Mouse (Mus musculus): ENCODE results near the gene Bcat1.

Gene Bcat1

GRCm38 (mm10) chr6:145075548-145076224, at the start of gene Bcat1:
Gene Bcat1 (minus strand): TSS chr6:145076184.
- TF ChIP-seq CTCF (conservative IDR thresholded peaks at IDR 0.05; ENCODE audit: low read length), result no peak
- Histone ChIP-seq H3K9me3 (ENCODE audit: low read length) (peaks cover 11% of the 10 kb centered on the region), H3K4me3 (replicated peaks; ENCODE audit: low read length) (peak within 1 kb of the TSS; percentile 93), H3K36me3 (ENCODE audit: insufficient read depth, low read length) (peaks cover 20% of the 10 kb centered on the region), H3K27me3 (ENCODE audit: insufficient read depth, low read length) (peaks cover 3% of the 10 kb centered on the region; the same call in 1 of the 2 replicates), H3K4me1 (replicated peaks; ENCODE audit: low read depth, low read length) (peaks cover 54% of the 10 kb centered on the region)

DNA sequence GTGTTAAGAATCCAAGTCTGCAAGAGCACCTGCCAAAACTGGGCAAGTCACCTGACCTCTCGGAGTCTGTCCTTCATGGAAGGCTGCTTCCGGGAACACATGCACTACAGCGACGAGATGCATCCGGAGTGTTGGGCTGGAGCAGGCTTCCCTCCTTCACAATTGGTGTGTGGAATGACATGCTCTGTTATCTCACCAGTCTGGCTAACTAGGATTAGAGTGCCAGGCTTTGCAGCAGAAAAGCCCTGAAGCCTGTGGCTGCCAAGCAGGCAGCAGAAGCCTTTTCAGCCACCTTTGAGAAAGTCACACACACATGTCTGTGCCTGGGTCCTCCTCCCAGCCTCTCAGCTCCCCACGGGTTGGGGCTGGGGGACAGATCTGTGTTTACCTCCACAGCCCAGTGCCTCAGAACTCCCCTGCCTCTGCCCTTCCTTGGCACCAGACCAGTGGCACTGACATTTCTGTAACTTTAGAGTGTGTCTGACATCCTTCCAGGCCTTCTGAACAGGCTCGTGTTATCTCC, 49.7 kb upstream of the Bcat1 start:
- peaks cover 16% of the 10 kb centered on the region for H3K9me3 ChIP-seq (ENCODE audit: low read length)
- no peak overlapping the region for H3K4me3 ChIP-seq (replicated peaks; ENCODE audit: low read length)
- H3K4me1 ChIP-seq (replicated peaks; ENCODE audit: low read depth, low read length), result peaks cover 24% of the 10 kb centered on the region
- H3K27me3 ChIP-seq (ENCODE audit: insufficient read depth, low read length), result no peaks in the 10 kb centered on the region
- H3K36me3 ChIP-seq (ENCODE audit: insufficient read depth, low read length), result no peaks in the 10 kb centered on the region
- TF ChIP-seq NANOG (IDR thresholded peaks at IDR 0.05; ENCODE audit: borderline replicate concordance, low read length), result no peak
- TF ChIP-seq CTCF (conservative IDR thresholded peaks at IDR 0.05; ENCODE audit: low read length), result no peak

- no peak overlapping the region for H3K4me3 ChIP-seq (replicated peaks; ENCODE audit: low read length)
- H3K27me3 ChIP-seq (ENCODE audit: insufficient read depth, low read length), result no peaks in the 10 kb centered on the region
- TF ChIP-seq POU5F1 (IDR thresholded peaks at IDR 0.05; ENCODE audit: borderline replicate concordance, low read length) (no peak), NANOG (IDR thresholded peaks at IDR 0.05; ENCODE audit: borderline replicate concordance, low read length) (no peak), CTCF (conservative IDR thresholded peaks at IDR 0.05; ENCODE audit: low read length) (no peak)
- H3K36me3 ChIP-seq (ENCODE audit: insufficient read depth, low read length), result no peaks in the 10 kb centered on the region
- H3K9me3 ChIP-seq (ENCODE audit: low read length), result peaks cover 16% of the 10 kb centered on the region
- H3K4me1 ChIP-seq (replicated peaks; ENCODE audit: low read depth, low read length), result peaks cover 30% of the 10 kb centered on the region
These were observed 48.6 kb upstream of the Bcat1 start for GRCm38 (mm10) chr6:145124621-145125020.

- Histone ChIP-seq H3K4me1 (replicated peaks; ENCODE audit: low read depth, low read length) (peaks cover 32% of the 10 kb centered on the region), H3K4me3 (replicated peaks; ENCODE audit: low read length) (no peak overlapping the region), H3K27me3 (ENCODE audit: insufficient read depth, low read length) (no peaks in the 10 kb centered on the region), H3K9me3 (ENCODE audit: low read length) (peaks cover 16% of the 10 kb centered on the region), H3K36me3 (ENCODE audit: insufficient read depth, low read length) (no peaks in the 10 kb centered on the region)
- TF ChIP-seq NANOG (IDR thresholded peaks at IDR 0.05; ENCODE audit: borderline replicate concordance, low read length) (no peak), POU5F1 (IDR thresholded peaks at IDR 0.05; ENCODE audit: borderline replicate concordance, low read length) (no peak), CTCF (conservative IDR thresholded peaks at IDR 0.05; ENCODE audit: low read length) (no peak)
These were observed 47.4 kb upstream of the Bcat1 start for GRCm38 (mm10) chr6:145123136-145124060.

DNA sequence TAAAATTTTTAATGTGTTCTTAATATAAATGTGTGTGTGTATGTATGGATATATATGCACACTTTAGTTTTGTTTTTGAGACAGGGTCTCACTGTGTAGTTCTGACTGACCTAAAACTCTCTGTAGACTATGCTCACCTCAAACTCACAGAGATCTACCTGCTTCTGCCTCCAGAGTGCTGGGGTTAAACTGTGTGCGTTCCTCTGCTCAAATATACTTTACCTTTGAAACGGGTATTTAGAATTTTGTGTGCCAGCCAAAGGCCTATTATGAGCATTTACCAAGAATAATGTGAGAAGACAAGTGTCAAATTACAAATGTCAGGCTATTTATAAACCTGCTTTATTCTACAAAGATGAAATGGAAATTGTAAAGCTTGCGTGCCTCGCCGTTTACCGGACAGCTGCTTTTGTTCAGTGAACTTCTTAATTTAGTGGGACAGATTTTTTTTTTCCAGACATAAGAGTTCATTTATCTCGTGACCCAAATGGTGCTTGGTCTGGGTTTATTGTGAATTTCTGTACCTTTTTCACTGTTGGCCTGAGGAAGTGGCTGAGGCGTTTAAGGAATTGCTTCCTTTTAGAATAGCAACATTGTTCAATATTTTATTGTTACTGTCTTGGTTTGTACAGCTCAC, 46.6 kb upstream of the Bcat1 start:
- H3K9me3 ChIP-seq (ENCODE audit: low read length), result peaks cover 15% of the 10 kb centered on the region
- H3K36me3 ChIP-seq (ENCODE audit: insufficient read depth, low read length), result no peaks in the 10 kb centered on the region
- no peak for TF ChIP-seq POU5F1 (IDR thresholded peaks at IDR 0.05; ENCODE audit: borderline replicate concordance, low read length)
- no peak for TF ChIP-seq NANOG (IDR thresholded peaks at IDR 0.05; ENCODE audit: borderline replicate concordance, low read length)
- no peak for TF ChIP-seq CTCF (conservative IDR thresholded peaks at IDR 0.05; ENCODE audit: low read length)
- H3K27me3 ChIP-seq (ENCODE audit: insufficient read depth, low read length), result no peaks in the 10 kb centered on the region
- H3K4me1 ChIP-seq (replicated peaks; ENCODE audit: low read depth, low read length), result peaks cover 32% of the 10 kb centered on the region
- peak overlapping the region; percentile 78 for H3K4me3 ChIP-seq (replicated peaks; ENCODE audit: low read length)

GRCm38 (mm10) chr6:145121590-145122420, 45.8 kb upstream of the Bcat1 start:
- TF ChIP-seq POU5F1 (IDR thresholded peaks at IDR 0.05; ENCODE audit: borderline replicate concordance, low read length) (no peak), NANOG (IDR thresholded peaks at IDR 0.05; ENCODE audit: borderline replicate concordance, low read length) (no peak)
- Histone ChIP-seq H3K27me3 (ENCODE audit: insufficient read depth, low read length) (no peaks in the 10 kb centered on the region), H3K4me3 (replicated peaks; ENCODE audit: low read length) (peak overlapping the region; percentile 78), H3K4me1 (replicated peaks; ENCODE audit: low read depth, low read length) (peaks cover 37% of the 10 kb centered on the region), H3K36me3 (ENCODE audit: insufficient read depth, low read length) (no peaks in the 10 kb centered on the region), H3K9me3 (ENCODE audit: low read length) (peaks cover 8% of the 10 kb centered on the region)

- peaks cover 6% of the 10 kb centered on the region for H3K9me3 ChIP-seq (ENCODE audit: low read length)
- H3K4me3 ChIP-seq (replicated peaks; ENCODE audit: low read length), result peak overlapping the region; percentile 78
- TF ChIP-seq POU5F1 (IDR thresholded peaks at IDR 0.05; ENCODE audit: borderline replicate concordance, low read length) (no peak), NANOG (IDR thresholded peaks at IDR 0.05; ENCODE audit: borderline replicate concordance, low read length) (no peak), CTCF (conservative IDR thresholded peaks at IDR 0.05; ENCODE audit: low read length) (no peak)
- no peaks in the 10 kb centered on the region for H3K27me3 ChIP-seq (ENCODE audit: insufficient read depth, low read length)
- H3K36me3 ChIP-seq (ENCODE audit: insufficient read depth, low read length), result no peaks in the 10 kb centered on the region
- H3K4me1 ChIP-seq (replicated peaks; ENCODE audit: low read depth, low read length), result peaks cover 45% of the 10 kb centered on the region
These were observed 45.0 kb upstream of the Bcat1 start for GRCm38 (mm10) chr6:145120787-145121589.
